In the genomic region with DNA sequence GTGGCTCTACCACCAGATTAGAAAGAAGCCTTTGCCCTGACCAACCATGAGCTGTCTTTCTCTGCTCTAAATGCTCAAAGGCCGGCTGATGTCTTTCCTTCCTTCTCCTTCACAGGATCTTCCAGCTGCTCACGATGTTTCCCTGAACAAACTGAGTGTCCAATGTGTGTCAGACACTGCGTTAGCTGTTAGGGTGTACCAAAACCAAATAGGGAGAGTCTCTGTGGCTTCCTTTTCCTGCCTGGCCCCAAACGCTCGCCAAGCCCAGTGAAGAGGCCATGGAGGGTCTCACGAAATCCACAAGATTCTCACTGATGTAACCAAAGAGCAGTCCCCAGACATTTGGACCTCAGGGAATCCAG, we compare ENCODE assay signal across 9 mouse cellular contexts. TPM values are rescaled to one million over a fixed set of nuclear protein-coding genes. Genes with fewer than 3 reads are reported as not detected.
DNase-seq lines count a peak whose midpoint lies in the region; ATAC-seq lines count a peak whose summit lies in the region.
"Had no signal": no experiment of that assay in that cellular context is flagged by ENCODE, and none has a peak within 500 bp of the region (broad histone marks: within the 10 kb centered on the region; RNA-seq: fewer than 3 reads in every experiment).

No protein-coding gene starts in this region.

- H3K4me2 ChIP-seq in embryonic facial prominence, embryonic 14.5 days (ENCODE audit: low read depth, low read length) = no peak overlapping the region
- H3K4me2 ChIP-seq in midbrain, embryonic 14.5 days (ENCODE audit: low read length) = no peak overlapping the region

- no peaks in the 10 kb centered on the region for H3K9me3 ChIP-seq in embryonic facial prominence, embryonic 14.5 days (ENCODE audit: control insufficient read depth, low read length)
- H3K9me3 ChIP-seq in hindbrain, embryonic 10.5 days = no peaks in the 10 kb centered on the region
- H3K9me3 ChIP-seq in midbrain, embryonic 14.5 days (ENCODE audit: control insufficient read depth, low read length) = no peaks in the 10 kb centered on the region

- peak; percentile 25 for DNase-seq in kidney, adult 18-20 months
- no peak for DNase-seq in kidney, adult 8-10 months
- DNase-seq in embryonic facial prominence, embryonic 14.5 days (ENCODE audit: low spot score) = no peak
- no peak for DNase-seq in hindbrain, embryonic 10.5 days (ENCODE audit: low spot score)
- DNase-seq in midbrain, embryonic 14.5 days = no peak
- no peak for DNase-seq in gastrocnemius, postnatal 4 days (ENCODE audit: low spot score in 2 of 2)
- DNase-seq in layer of hippocampus, postnatal 10 days (ENCODE audit: low spot score in 2 of 2) = no peak
- no peak for DNase-seq in adrenal gland, postnatal 25 days

- H3K36me3 ChIP-seq in embryonic facial prominence, embryonic 14.5 days (ENCODE audit: control insufficient read depth, insufficient read depth, low read length) = peaks cover 11% of the 10 kb centered on the region; the same call in 1 of the 2 replicates
- peaks cover 17% of the 10 kb centered on the region for H3K36me3 ChIP-seq in hindbrain, embryonic 10.5 days
- no peaks in the 10 kb centered on the region; the same call in 1 of the 2 replicates for H3K36me3 ChIP-seq in midbrain, embryonic 14.5 days (ENCODE audit: control insufficient read depth, insufficient read depth, low read length)

- ATAC-seq in embryonic facial prominence, embryonic 14.5 days (ENCODE audit: low read depth) = no peak
- ATAC-seq in midbrain, embryonic 14.5 days (ENCODE audit: low FRiP score, low TSS enrichment) = no peak

- H3K4me3 ChIP-seq in embryonic facial prominence, embryonic 14.5 days (ENCODE audit: low read depth, low read length) = no peak overlapping the region
- H3K4me3 ChIP-seq in hindbrain, embryonic 10.5 days = 0 out of 2 replicates have a peak overlapping the region, but pooled peaks have one; percentile 11
- H3K4me3 ChIP-seq in midbrain, embryonic 14.5 days (replicated peaks; ENCODE audit: low read depth, low read length) = no peak overlapping the region

- no peak overlapping the region for H3K9ac ChIP-seq in embryonic facial prominence, embryonic 14.5 days (ENCODE audit: low read depth, low read length)
- no peak overlapping the region; the same call in 1 of the 2 replicates for H3K9ac ChIP-seq in midbrain, embryonic 14.5 days (replicated peaks; ENCODE audit: low read length)

- H3K4me1 ChIP-seq in embryonic facial prominence, embryonic 14.5 days (ENCODE audit: control insufficient read depth, insufficient read depth, low read length) = peaks cover 61% of the 10 kb centered on the region
- H3K4me1 ChIP-seq in hindbrain, embryonic 10.5 days (replicated peaks) = peaks cover 78% of the 10 kb centered on the region
- H3K4me1 ChIP-seq in midbrain, embryonic 14.5 days (ENCODE audit: control insufficient read depth, insufficient read depth, low read length) = peaks cover 60% of the 10 kb centered on the region

- H3K27ac ChIP-seq in embryonic facial prominence, embryonic 14.5 days (replicated peaks; ENCODE audit: low read depth, low read length) = peak overlapping the region; percentile 56
- H3K27ac ChIP-seq in hindbrain, embryonic 10.5 days = peak overlapping the region; percentile 89
- peak overlapping the region; percentile 61 for H3K27ac ChIP-seq in midbrain, embryonic 14.5 days (replicated peaks; ENCODE audit: low read depth, low read length)
- H3K27ac ChIP-seq: macrophage had no signal

- H3K27me3 ChIP-seq in embryonic facial prominence, embryonic 14.5 days (replicated peaks; ENCODE audit: control insufficient read depth, insufficient read depth, low read length) = no peaks in the 10 kb centered on the region
- H3K27me3 ChIP-seq in hindbrain, embryonic 10.5 days (ENCODE audit: insufficient read depth, poor library complexity, severe bottlenecking) = no peaks in the 10 kb centered on the region
- no peaks in the 10 kb centered on the region for H3K27me3 ChIP-seq in midbrain, embryonic 14.5 days (ENCODE audit: control insufficient read depth, insufficient read depth, low read length)

- WGBS in embryonic facial prominence, embryonic 14.5 days = 17% methylated on average over 6 of the region's 6 CpGs
- WGBS in hindbrain, embryonic 10.5 days = 22% methylated on average over 6 of the region's 6 CpGs
- WGBS in midbrain, embryonic 14.5 days = 35% methylated on average over 6 of the region's 6 CpGs

RNA-seq across cellular contexts. Expression of a gene that starts 47.5 kb away (rescaled TPM):
- polyA plus RNA-seq in embryonic facial prominence, embryonic 14.5 days (2014; fragmentation: Nextera tagmentation; extraction: Ambion mirVana) = 30.5 and 34.7 TPM in 2 replicates
- 34.4 and 35.4 TPM in 2 replicates for polyA plus RNA-seq in hindbrain, embryonic 10.5 days (2016; fragmentation: Nextera tagmentation; extraction: Ambion mirVana)
- 114 and 125 TPM in 2 replicates for polyA plus RNA-seq in midbrain, embryonic 14.5 days (2014; fragmentation: Nextera tagmentation; extraction: Ambion mirVana)
- total RNA-seq in gastrocnemius, postnatal 4 days (2021) = 10 to 100 TPM; 44.6 to 50.6 TPM
- total RNA-seq in layer of hippocampus, postnatal 10 days (2021) = 100 to 1,000 TPM; 126 to 143 TPM
- total RNA-seq in adrenal gland, postnatal 25 days (2021) = 194 and 198 TPM in 2 replicates
